Mouse (Mus musculus) layer of hippocampus, adult 9-10 months (tissue): Measurements from ENCODE around the gene Arhgef28.

Experiments
- DNase-seq: peaks from one replicate; pipeline ENCODE4 v3.0.0; 2022; ENCODE audit warnings: low spot score

Arhgef28 gene

DNA sequence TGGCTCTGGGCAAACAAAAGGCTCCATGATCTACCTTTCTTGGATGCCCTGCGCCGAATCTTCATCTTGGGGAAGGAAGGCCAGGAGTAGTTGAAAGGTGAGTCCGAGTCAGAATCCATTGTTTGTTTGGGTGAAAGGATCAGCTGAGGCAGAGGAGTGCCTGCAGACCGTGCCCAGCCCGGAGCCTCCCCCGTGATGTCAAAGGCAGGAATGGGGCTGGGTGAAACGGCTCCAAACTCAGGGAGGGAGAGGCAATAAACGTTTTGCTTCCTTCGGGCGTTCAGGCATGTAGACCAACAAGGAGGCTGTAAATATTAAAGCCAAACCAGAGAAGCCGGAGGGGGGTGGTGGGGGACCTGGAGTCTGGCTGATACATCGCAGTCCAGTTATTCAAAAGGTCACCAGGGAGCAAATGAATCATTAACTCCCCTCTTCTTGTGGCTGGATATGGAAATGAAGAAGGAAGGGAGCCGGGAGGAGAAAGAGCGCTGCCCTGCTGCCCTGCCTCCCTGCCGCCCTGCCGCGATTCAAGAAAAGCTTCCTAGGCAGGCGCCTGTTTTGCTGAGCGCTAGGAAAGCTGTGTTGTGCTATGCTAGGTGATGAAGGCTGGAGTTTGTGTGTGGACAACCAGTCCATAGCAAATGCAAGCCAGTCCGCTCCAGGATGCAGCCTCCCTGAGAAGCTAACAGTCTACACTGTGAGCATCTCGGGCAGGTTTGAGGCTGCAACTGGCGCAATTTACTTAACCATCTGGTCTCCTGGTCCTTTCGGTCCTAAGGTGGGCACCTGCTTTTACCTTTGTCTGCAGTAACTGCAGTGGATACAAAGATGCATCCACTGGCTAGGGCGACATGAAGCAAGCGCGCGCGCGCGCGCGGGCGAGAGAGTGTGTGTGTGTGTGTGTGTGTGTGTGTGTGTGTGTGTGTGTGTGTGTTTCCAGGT, 190.0 kb downstream of the Arhgef28 start:
- no peak for DNase-seq

DNA sequence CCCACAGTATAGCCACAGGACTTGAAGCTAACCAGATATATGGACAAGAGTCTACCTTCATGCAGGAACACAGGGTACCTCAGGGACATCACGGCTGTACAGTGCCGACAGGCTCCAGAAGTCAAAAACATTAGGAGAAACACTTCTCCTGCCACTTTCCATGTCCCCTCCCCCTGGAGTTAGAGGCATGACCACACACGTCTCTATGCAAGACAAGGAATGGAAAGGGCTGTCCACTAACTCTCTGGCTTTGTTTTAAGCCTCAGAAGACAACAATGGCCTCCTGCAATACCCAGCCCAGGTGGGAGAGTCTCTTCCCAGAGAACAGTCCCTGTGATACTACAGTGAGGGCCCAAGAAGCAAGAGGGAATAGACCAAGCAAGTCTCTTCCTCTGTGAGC, 191.3 kb downstream of the Arhgef28 start:
- DNase-seq: no peak

DNA sequence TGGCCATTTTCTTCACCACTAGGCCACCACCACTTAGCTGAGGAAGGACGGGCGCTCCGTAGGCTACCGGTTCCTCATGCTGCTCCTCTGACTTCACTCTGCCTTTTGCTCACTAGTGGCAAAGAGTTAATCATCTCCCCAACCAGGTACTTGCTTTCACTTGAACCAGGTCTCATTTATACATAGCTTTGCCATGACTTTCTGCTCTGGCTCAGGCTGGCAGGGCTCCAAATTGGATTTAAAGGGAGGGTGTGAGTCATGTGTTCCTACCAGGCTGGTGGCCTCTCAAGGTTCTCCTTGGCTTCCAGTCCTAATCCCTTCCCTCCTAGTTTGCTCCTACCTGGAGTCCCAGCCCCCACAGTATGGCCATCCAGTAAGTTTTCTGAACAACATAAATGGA, 192.5 kb downstream of the Arhgef28 start:
- no peak for DNase-seq

DNA sequence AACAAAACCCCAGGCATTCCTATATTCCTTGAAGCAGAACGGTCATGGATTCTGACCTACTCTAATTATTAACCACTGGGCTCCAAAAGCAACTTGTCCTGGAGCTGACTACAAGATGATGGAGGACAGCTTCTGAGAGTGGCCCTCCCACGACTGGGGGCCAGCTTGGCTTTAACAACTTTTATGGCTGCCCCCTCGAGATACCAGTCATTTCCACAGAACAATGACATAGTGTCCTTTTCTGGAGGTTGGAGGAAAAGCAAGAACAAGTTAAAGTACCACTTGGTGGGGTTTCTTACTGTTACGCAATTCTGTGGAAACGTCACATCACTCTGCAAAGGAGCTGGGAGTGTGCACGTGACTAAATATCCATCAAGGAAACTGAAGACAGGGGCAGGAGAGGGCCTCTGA, 194.3 kb downstream of the Arhgef28 start:
- no peak for DNase-seq

DNA sequence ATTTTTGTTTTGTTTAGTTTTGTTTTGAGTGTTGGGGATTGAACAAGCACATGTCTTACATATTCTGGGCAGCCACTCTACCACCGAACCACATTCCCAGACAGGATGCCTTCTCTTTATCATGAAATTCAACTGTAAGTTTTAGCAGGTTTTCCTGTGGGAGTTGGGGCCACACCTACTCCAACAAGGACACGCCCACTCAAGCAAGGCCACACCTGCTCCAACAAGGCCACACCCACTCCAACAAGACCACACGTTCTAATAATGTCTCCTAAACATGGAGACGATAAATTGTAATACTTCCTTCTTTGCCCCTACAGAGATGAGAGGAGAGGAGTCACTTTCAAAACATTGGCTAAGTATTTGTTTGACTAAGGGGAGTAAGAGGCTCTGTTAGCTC, 197.2 kb downstream of the Arhgef28 start:
- DNase-seq: no peak

DNA sequence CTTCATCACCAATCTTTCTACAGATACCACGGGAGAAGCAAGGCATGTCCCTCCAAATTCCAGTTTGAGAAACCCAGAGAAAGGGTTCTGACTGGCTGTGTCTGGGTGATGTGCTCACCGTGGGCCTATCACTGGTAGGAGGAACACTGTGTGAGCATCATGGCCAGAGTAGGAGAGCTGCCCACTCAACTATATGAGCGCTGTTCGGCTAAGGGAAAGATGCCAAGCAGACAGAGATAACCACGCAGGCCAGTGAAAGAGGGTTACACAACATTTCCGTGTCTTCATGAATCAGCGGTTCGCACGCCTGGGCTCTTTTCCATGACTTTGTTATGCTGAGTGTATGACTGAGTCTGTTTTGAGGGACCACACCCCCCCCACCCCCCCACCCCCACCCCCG, 197.7 kb downstream of the Arhgef28 start:
- peak; percentile 53 for DNase-seq

DNA sequence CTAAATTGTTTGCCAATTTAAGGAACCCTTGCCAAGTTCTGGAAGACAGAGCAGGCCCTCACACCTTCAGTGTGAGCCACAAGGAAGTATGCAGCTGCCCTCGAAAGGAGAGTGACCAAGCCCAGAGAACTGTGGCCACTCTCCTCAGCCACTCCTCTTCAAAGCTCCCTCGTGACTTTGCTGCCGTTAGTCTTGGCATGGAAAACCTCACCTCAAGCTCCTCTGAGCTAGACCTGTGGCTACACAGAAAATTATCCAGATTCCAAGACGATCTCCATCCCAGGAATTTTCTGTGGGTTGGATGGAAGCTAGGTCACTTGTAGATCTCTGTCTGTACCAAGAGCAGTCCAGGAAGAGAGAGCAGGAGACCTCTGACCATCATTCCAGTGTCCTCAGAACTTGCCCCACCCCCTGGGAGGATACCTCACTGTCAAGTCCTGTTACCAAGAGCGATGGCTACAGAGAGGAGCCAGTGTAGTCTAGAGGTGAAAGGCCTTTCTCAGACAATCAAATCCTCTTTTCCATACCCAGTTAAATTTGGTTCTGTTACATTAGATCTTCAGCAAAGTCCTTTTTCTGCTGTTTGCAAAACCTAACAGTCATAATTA, 200.5 kb downstream of the Arhgef28 start:
- DNase-seq: no peak

DNA sequence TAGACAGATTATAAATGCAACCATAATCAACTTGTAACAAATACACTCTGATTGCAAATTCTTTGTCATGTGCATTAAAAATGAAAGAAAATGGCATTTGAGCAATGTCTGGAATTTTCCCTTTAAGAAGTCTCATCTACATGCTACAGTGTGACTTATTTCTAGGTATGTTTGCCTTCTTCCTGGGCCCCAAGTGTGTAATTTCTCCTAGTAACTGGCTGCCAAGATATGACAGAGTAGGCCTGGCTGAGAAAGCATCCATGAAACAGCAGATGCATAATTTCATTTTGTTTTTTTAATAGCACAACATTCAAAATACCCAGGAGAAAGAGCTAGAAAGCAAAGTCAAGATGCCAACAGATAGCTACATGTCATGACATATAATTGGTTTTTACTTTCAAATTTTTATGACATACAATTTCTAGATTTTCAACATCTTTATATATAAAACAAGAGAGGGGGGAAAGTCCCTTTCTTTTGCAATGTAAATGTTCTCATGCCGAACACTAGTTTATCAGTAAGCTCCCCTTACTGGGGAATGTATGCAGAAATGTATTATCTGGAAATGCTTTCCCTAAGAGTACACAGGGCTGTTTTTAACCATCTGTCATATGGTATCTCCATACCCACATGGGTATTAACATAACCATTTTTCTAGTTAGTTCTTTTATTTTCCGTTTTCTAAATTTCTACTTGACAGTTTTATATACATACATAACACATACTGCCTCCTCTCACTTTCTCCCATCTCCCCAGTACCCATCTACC, 201.4 kb downstream of the Arhgef28 start:
- DNase-seq: no peak

DNA sequence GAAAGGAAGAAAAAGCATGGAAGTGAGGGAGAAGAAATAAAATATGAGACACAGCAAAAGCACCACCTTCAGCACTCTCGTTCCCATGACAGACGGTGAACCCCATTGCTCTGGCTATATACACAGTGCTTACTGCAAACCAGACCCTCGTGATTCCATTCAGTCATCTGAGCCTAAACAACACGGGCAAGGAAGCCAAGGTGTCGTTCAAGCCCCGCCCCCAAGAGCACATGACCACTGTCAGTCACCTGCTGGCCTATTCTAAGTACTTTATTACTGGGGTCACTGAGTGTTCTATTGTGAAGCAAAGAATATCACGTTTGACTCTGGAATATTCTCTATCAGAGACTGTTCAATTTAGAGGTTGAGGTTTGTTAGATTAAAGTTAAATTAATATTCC, 202.5 kb downstream of the Arhgef28 start:
- DNase-seq: no peak

DNA sequence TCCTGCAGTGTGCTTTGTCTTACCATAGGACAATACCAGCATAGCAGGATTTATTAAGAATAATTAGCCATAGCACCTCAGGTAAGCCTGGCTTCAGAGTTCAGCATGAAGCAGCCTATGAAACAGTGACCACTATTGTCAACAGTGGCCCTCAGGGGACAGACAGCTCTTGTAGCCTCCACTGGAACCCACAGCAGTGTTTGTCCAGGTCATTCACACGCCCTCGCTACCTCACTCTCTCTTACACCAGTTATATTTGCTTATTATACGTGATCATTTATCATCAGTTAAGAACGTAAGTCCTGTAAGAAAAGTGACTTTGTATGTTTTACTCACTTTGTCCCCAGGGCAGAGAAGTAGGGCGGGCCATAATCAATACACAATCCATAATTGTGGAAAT, 203.6 kb downstream of the Arhgef28 start:
- no peak for DNase-seq

DNA sequence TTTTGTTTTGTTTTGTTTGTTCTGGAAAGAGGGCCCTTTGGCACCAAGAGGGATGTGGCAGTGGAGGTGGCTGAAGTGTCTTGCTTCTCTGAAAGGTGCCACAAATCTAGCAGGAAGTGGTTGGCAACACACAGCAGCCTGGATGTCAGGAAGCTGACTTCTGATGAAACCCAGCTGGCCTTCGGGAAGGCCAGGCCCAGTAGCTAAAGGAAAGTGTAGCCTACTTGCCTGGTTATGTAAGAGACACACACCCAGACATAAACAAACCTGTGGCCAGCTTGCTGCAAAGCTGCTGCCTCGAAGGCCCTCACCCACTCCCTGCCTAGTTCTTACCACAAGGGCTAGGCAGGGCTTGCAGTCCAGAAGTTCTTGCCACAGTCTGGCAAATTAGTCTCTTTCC, 204.1 kb downstream of the Arhgef28 start:
- no peak for DNase-seq

DNA sequence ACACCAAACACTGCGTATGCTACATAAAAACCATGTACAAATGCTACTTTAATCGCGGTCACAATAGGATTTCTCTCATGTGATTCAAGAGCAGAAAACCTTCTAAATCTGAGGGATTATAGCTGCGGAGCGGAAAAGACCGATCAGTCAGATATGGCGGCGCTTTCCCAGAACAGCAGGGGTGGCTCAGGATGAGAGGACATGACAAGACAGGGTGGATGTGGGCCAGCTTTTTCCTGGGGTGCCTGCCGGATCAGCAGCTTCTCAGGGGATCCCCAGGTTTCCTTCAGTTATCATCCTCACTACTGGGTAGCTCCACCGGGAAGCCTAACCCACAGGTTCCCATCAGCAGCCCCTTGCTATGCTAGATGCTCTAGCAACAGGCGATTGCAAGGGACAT, 204.5 kb downstream of the Arhgef28 start:
- DNase-seq: no peak

DNA sequence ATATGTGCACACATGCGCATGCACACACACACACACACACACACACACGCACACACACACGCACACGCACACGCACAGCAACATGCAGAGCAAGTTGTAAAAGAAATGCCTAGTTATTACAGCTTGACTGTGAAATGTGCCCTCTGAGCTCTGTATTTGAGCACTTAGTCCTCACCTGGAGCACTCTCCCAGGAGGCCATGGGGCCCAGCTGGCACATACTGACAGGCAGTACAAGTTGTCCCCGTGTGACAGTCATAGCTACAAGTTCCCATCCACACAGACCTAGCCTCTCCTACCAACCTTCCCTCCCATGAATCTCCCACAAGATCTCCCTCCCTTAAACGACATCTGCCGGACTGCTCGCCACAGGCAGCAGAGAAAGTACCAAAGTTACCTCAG, 205.4 kb downstream of the Arhgef28 start:
- no peak for DNase-seq

DNA sequence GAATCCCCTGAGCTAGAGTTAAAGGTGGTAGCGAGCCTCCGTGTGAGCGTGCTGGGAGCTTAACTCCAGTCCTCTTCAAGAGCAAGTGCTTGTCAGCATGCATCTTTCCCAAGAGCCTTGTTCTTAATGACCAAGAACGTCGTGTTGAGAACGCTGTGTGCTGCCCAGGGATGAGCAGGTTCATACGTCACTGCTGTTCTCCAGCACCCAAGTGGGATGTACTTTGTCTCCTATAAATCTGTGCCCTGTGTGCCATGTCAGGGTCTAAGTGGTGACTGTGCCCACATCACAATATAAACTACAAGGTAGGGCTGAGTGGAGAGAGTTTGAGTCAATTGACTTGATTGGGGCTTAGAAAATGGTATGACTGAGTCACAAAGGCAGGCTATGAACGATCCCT, 207.1 kb downstream of the Arhgef28 start:
- DNase-seq: no peak

DNA sequence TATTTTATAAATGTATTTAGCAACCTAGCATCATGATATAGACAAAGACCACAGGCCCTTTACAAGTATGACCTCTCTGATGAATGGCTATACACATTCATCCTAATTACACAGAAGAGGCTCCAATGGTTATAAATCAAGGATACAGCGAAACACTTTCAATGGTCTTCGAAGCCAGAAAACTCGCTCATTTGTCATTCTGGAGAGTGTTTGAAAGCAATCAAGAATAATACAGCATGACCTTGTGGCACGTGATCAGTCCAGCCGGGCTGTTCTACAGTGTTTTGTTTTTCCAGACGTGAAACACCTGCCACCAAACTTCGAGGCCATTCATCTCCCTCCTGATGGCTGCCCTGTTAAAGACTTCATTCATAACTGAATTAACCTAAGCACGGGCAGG, 207.7 kb downstream of the Arhgef28 start:
- DNase-seq: no peak

DNA sequence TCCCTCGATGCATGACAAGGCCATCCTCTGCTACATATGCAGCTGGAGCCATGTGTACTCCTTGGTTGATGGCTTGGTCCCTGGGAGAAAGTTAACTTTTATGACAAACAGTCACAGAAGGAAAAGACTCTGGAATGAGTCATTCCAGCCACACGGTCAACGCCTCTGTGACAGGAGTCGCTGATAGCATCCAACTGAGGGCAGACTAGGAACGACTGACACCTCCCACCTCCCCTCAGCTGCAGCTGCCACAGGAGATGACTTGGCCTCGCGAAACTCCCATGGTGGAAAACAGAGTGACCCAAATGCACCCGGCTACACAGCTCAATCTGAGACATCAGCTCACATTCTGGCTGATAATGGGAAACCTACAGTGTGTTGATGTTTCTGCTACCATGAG, 215.3 kb downstream of the Arhgef28 start:
- DNase-seq: no peak

DNA sequence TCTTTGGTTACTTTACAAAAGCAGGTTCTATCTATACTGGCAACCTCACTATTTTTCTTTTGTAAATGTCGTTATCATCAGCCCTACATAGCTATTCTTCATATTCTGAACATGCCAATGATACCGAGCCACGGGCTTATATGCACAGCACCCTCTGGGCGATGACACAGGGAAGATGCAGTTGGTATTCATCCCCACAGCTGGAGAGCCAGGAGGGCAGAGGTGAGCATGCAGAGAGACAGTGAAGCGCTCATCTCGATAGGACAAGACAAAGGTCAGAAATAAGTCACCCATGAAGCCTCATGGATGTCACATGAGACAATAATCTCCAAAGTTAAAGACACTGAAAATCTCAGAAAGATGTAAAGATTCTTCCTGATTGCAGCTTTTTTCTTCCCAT, 217.4 kb downstream of the Arhgef28 start:
- DNase-seq: no peak

DNA sequence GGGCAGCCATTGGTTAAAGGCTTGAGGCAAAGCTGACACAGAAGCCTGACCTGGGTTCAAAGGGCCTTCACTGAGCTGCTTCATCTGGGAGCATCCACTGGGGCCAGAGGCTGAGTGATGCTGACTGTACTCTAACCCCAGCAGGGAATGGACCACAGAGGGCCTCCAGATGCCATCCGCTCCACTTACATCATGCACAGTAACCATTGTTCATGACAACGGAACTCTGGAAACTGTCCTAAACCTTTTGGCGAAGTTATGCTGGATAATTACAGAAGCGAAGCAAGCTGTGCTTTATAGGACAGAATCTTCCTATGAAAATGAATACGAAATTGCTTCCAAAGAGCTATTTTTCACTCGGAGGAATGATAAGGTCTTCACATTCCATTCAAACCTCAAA, 219.5 kb downstream of the Arhgef28 start:
- no peak for DNase-seq

DNA sequence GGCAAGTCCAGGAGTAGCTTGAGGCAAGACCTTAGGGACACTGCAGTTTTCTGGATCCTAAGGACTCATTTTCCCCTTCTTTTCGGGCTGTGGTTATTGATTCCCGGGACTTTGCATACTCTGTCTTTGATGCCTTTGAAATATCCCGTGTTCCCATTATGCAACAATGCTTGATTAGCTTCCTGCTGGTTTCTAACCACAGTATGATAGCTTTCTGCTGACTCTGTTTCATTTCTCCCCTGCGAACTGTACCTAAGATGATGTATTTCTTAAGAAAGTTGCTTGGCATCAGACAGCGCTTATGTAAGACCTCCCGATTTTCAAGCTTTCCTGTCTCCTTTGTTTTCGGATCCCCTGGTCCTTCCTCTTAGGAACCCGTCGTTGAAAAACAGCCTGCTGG, 229.1 kb downstream of the Arhgef28 start:
- no peak for DNase-seq

DNA sequence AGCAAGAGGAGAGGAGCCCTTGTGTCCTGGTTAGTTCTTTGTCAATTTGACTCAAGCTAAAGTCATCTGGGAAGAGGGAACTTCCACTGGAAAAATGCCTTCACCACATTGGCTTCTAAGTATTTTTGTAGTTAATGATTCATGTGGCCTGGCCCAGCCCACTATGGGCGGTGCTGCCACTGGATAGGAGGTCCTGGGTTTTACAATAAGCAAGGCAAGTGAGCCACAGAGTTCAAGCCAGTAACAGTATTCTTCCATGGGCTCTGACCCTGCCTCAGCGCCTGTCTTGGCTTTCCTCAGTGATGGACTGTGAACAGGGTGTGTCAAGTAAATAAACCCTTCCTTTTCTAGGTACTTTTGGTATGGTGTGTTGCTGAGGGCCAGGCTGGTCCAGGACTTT, 229.6 kb downstream of the Arhgef28 start:
- DNase-seq: no peak

DNA sequence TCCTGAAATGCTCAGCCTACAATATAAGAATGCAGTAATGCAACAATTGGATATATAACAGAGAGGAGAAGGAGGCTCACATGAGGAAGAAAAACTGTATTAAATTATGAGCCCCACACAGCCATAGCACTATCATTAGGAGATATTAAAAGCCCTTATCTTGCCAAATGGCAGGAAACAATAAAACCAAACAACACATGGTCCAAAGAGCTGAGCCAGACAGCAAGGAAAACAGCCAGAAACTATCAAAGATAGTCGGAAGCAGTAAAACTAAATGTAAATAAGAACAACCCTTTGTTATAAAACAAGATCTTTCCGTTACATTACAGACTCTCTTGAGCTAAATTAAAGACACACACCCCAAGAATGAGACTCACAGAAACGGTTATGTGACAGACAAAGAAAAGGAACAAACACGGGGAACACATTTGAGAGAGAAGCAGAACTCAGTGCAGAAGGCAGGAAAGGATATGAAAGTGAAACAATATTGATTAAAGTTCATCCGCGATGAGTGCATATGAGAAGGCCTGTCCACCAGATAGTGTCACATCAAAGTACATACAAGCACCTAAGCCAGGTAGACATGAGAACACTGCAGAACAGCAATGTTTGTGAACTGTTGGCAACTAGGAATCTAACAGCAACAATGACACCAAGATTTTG, 231.6 kb downstream of the Arhgef28 start:
- no peak for DNase-seq

DNA sequence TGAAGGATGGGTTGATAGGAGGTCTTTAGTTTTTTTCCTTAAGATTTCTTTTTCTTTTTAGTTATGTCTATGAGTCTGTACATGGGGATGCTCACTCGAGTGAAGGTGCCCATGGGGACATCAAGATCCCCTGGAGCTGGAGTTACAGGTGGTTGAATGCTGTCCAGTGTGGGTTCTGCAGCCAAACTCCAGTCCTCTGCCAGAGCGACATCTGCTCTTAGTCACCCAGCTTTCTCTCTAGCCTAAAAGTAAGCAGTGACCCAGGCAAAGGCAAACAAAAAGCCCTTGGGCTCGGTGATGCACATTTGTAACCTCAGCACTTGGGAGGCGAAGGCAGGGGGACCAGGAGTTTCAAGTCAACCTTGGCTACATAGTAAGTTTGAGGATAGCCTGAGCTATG, 232.3 kb downstream of the Arhgef28 start:
- no peak for DNase-seq
